Mouse (Mus musculus) forebrain, postnatal 0 days (tissue): ENCODE results near the gene Nos1. TPM values are rescaled to one million over a fixed set of nuclear protein-coding genes. Genes with fewer than 3 reads are reported as not detected.

Experiments
- ATAC-seq: fragments of 200-750 bp; cut with Nextera tagmentation; 2 replicates; pipeline ENCODE4 v1.8.0; 2017; ENCODE audit warnings: mild to moderate bottlenecking, moderate library complexity
- DNase-seq: peaks from one replicate; pipeline ENCODE4 v3.0.0-alpha.2; 2015
- H3K27ac ChIP-seq: fragments of 300-500 bp; sonication (generic); 2 replicates; pipeline ENCODE4 v1.5.1; 2014; ENCODE audit warnings: low read depth, mild to moderate bottlenecking, antibody characterized with exemption, low read length, moderate library complexity, mixed read lengths
- H3K27me3 ChIP-seq: fragments of 300-500 bp; sonication (generic); 2 replicates; pipeline ENCODE4 v1.6.1; 2014; ENCODE audit warnings: mild to moderate bottlenecking, low read length, mixed read lengths; ENCODE audit not compliant: insufficient read depth
- H3K36me3 ChIP-seq: fragments of 300-500 bp; sonication (generic); 2 replicates; pipeline ENCODE4 v1.6.1; 2014; ENCODE audit warnings: mild to moderate bottlenecking, moderate library complexity; ENCODE audit not compliant: insufficient read depth
- H3K4me1 ChIP-seq: fragments of 300-500 bp; sonication (generic); 2 replicates; pipeline ENCODE4 v1.6.1; 2014; ENCODE audit warnings: antibody characterized with exemption; ENCODE audit not compliant: insufficient read depth
- H3K4me2 ChIP-seq: fragments of 300-500 bp; sonication (generic); 2 replicates; pipeline ENCODE4 v1.6.1; 2014; ENCODE audit warnings: low read depth, mild to moderate bottlenecking, moderate library complexity
- H3K4me3 ChIP-seq: fragments of 300-500 bp; sonication (generic); 2 replicates; pipeline ENCODE4 v1.5.1; 2014; ENCODE audit warnings: low read depth, low read length, mixed read lengths
- H3K9ac ChIP-seq: fragments of 300-500 bp; sonication (generic); 2 replicates; pipeline ENCODE4 v1.6.1; 2014; ENCODE audit warnings: mild to moderate bottlenecking
- H3K9me3 ChIP-seq: fragments of 300-500 bp; sonication (generic); 2 replicates; pipeline ENCODE4 v1.6.1; 2016; ENCODE audit warnings: low read length
- CTCF ChIP-seq: sonication (generic); IDR thresholded peaks from 2 replicates; pipeline ENCODE4 v1.5.1; 2016; ENCODE audit warnings: antibody characterized with exemption, control low read depth, low read depth
- whole genome bisulfite sequencing: fragments of 180-500 bp; shearing (Covaris S2); extraction: QIAGEN DNeasy Blood & Tissue Kit; methylation state at CpG from one replicate; pipeline ENCODE4 v1.1.7; 2014; 5-methylcytosine and 5-hydroxymethylcytosine counted together
- polyA plus RNA-seq: library from polyadenylated mRNA; unstranded; fragments of >200 nt; fragmentation: Nextera tagmentation; extraction: Ambion mirVana; gene quantifications from 2 replicates; pipeline ENCODE4 v1.2.1, GENCODE M21; 2015
- total RNA-seq: library from RNA; depleted of rRNA; stranded (reverse); fragments of >200 nt; gene quantifications from 2 replicates; pipeline ENCODE4 v1.2.3, GENCODE M21; 2014

Gene Nos1
- total and polyA plus RNA-seq, 2 experiments from 2014 or later: 4.1 to 16.9 TPM

DNA sequence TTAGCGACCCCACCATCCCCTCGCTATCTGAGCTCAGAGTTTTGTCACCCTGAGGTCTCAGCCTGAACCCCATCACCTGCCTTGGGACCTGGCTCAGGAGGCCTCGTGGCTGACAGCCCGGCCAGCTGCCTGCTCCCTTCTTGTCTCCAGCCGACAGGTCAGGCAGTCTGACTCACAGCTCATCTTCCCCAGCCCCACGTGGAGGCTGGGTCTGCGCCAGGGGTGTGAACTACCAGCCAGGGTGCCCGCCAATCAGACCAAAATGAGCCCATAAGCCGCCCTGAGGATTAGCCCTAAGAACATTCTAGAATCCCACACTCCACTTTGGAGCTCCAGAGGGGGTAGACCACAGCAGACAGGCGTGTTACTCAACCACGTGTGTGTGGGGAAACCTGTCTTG lies 1.7 kb upstream of the Nos1 start:
- Histone ChIP-seq H3K9me3 (no peaks in the 10 kb centered on the region), H3K9ac (no peak overlapping the region), H3K4me2 (no peak overlapping the region), H3K27me3 (no peaks in the 10 kb centered on the region), H3K4me1 (no peaks in the 10 kb centered on the region), H3K27ac (no peak overlapping the region), H3K36me3 (no peaks in the 10 kb centered on the region), H3K4me3 (no peak overlapping the region)
- WGBS: 54% methylated on average over 11 of the region's 11 CpGs
- ATAC-seq (no peak), DNase-seq (no peak)
- no peak for TF ChIP-seq CTCF

DNA sequence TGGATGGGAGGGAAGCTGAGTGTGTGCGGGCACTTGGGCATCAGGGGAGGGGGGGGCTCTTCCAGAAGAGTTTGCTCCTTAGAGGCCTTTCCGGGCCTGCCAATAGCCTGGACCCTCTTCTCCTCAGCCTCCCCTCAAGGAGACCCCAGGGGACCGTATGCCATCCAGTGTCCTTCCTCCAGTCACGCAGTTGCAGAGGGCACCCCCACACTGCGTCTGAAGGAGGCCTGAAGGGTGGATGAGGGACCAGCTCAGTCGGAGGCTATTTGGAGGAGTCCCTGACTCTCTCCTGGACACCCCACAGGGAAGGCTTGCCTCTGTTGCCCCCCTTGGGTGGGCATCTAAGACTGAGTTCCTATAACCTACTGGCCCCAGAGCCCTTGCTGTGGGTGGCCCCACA lies 346 bp downstream of the Nos1 start:
- H3K9ac ChIP-seq: no peak overlapping the region
- WGBS: 69% methylated on average over 6 of the region's 6 CpGs

DNA sequence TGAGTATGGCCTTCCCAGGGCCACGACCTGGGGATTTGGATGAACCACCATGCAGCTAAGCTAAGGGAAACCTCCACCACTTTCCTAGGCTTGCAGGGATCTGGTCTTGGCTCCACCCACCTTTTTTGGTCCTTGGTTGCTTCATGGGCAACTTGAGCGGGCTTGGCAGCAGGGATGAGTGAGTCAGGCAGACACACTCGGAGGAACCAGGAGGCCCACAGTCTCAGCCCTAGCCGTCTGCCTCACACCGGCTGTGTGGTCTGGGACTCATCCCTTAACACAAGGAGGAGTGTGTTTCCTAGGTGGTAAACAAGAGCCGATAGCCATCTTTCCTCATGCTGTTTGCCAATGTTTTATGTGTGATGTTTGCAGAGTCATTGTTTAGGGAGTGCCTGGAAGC lies 9.2 kb downstream of the Nos1 start:
- no peaks in the 10 kb centered on the region for H3K4me1 ChIP-seq
- no peak overlapping the region for H3K9ac ChIP-seq
- no peaks in the 10 kb centered on the region for H3K36me3 ChIP-seq
- no peak overlapping the region for H3K27ac ChIP-seq
- no peaks in the 10 kb centered on the region for H3K9me3 ChIP-seq
- H3K27me3 ChIP-seq: no peaks in the 10 kb centered on the region
- H3K4me2 ChIP-seq: no peak overlapping the region
- H3K4me3 ChIP-seq: no peak overlapping the region
- ATAC-seq (no peak), DNase-seq (no peak)
- no peak for TF ChIP-seq CTCF
- WGBS: 71% methylated on average over 6 of the region's 6 CpGs

More for the DNA sequence above, 346 bp downstream of the Nos1 start:
- ATAC-seq: no peak
- Histone ChIP-seq H3K27me3 (no peaks in the 10 kb centered on the region), H3K36me3 (no peaks in the 10 kb centered on the region), H3K4me1 (no peaks in the 10 kb centered on the region), H3K4me3 (no peak overlapping the region), H3K27ac (no peak overlapping the region), H3K9me3 (no peaks in the 10 kb centered on the region), H3K4me2 (no peak overlapping the region)
- TF ChIP-seq CTCF: no peak
- DNase-seq: no peak

DNA sequence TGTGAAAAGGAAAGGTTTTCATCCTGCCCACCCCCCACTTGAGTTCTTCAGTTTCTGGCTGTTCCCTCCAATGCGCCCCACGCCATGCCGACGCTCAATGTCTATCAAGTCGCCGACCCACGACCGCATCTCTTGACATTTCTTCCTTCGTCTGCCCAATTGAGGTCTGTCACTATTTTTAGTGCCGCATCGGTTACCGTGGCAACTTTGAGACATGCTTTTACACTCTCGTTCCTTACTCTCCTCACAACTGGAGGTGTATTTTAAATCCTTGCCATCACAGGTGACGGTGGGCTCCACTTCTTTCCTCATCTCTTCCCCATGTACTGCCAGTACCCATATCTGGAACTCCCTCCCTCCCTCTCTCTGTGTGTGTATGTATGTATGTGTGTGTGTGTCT lies 11.0 kb downstream of the Nos1 start:
- no peak overlapping the region for H3K4me2 ChIP-seq
- H3K9ac ChIP-seq: no peak overlapping the region
- ATAC-seq (peak; percentile 53), DNase-seq (peak; percentile 32)
- no peaks in the 10 kb centered on the region for H3K4me1 ChIP-seq
- no peaks in the 10 kb centered on the region for H3K9me3 ChIP-seq
- no peak overlapping the region for H3K4me3 ChIP-seq
- no peak for TF ChIP-seq CTCF
- no peaks in the 10 kb centered on the region for H3K27me3 ChIP-seq
- no peak overlapping the region for H3K27ac ChIP-seq
- 57% methylated on average over 14 of the region's 14 CpGs for WGBS
- no peaks in the 10 kb centered on the region for H3K36me3 ChIP-seq

DNA sequence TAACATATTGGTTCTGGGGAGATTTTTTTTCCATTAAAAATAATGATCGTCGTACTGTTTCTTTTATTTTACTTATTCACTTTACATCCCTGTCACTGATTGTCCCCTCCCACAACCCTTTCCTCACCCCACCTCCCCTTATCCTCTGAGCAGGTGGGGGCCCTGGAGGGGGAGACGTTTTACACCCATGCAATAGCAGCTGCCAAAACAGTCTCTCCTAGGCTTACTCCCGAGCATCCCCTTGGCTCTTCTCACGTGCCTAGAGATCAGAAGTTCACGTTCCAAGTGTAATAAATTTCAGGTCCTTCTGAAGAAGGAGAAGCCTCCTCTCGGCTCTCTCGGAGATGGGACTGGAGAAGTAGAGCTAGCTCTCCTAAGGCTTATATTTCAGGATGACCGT lies 20.0 kb downstream of the Nos1 start:
- ATAC-seq: no peak
- no peak overlapping the region for H3K4me3 ChIP-seq
- WGBS: 72% methylated on average over 9 of the region's 9 CpGs

DNA sequence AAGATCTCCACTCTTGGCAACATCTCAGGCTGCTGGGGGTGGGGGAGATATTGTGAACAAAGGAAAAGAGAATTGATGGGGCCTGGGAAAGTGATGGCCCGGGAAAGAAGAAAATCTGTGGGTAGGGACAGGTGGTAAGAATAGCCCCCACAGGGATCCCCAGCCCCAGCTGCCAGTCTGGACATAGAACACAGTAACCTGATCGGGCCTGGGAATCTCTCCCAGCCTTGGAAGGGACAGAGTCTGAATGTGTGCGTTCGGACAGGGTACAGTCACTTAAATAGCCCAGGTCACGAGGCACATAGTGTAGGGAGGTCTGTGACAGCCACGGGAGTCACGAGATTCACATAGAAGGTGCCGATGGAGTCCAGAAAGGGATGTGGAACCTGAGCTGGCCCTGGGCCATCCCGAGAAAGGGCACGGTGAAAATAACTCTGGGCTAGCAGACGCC lies 21.3 kb downstream of the Nos1 start:
- Histone ChIP-seq H3K36me3 (no peaks in the 10 kb centered on the region), H3K4me2 (no peak overlapping the region), H3K27me3 (no peaks in the 10 kb centered on the region), H3K9me3 (no peaks in the 10 kb centered on the region), H3K4me3 (no peak overlapping the region), H3K9ac (no peak overlapping the region), H3K27ac (no peak overlapping the region), H3K4me1 (no peaks in the 10 kb centered on the region)
- DNase-seq (no peak), ATAC-seq (no peak)
- TF ChIP-seq CTCF: no peak
- 82% methylated on average over 11 of the region's 11 CpGs for whole genome bisulfite sequencing

More for the DNA sequence above, 20.0 kb downstream of the Nos1 start:
- Histone ChIP-seq H3K27ac (no peak overlapping the region), H3K27me3 (no peaks in the 10 kb centered on the region), H3K9me3 (no peaks in the 10 kb centered on the region), H3K4me1 (no peaks in the 10 kb centered on the region), H3K9ac (no peak overlapping the region), H3K36me3 (no peaks in the 10 kb centered on the region), H3K4me2 (no peak overlapping the region)
- no peak for DNase-seq
- TF ChIP-seq CTCF: no peak

DNA sequence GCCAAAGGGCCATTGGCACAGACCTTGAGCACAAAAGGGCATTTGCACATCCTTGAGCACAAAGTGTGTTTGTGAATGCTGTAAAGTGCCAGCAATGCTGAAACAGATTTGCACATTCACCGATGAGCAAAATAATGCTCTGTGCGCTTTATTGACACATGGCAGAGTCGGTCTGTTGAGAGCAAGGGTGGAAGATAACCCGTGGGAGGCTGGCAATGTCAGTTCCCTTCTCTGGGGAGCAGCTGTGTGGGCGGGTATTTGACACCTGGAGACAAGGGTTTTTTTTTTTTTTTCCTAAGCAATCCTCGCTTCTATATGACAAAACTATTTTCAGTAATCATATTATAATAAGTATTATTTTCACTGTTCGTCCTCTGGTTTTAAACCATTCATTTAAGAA lies 22.7 kb downstream of the Nos1 start:
- H3K27me3 ChIP-seq: no peaks in the 10 kb centered on the region
- no peak for TF ChIP-seq CTCF
- 55% methylated on average over 7 of the region's 7 CpGs for WGBS
- no peaks in the 10 kb centered on the region for H3K36me3 ChIP-seq
- DNase-seq: no peak
- H3K4me2 ChIP-seq: no peak overlapping the region
- H3K4me1 ChIP-seq: no peaks in the 10 kb centered on the region
- no peak overlapping the region for H3K27ac ChIP-seq
- no peak overlapping the region for H3K4me3 ChIP-seq
- H3K9ac ChIP-seq: no peak overlapping the region
- ATAC-seq: no peak
- H3K9me3 ChIP-seq: no peaks in the 10 kb centered on the region

DNA sequence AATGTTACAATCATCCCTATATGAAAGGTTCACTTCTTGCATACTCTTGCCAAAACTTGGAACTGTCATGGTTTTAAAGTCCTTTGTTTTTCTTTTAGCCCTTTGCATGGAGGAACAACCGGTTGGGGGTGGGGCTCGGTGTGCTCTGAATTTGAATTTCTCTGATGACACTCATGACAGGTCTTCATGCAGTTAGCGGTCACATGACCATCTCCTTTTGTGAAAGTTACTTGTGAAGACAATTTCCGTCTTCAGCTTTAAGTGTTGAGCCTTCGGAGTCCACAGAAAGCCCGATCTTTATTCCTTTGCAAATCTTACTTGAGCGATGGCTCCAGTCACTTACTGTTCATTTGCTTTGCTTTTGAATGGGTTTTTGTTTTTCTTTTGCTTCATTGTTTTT lies 30.1 kb downstream of the Nos1 start:
- H3K27ac ChIP-seq: no peak overlapping the region
- no peak overlapping the region for H3K4me2 ChIP-seq
- H3K9me3 ChIP-seq: no peaks in the 10 kb centered on the region
- ATAC-seq (no peak), DNase-seq (no peak)
- no peak overlapping the region for H3K4me3 ChIP-seq
- H3K36me3 ChIP-seq: no peaks in the 10 kb centered on the region
- no peak for TF ChIP-seq CTCF
- no peaks in the 10 kb centered on the region for H3K4me1 ChIP-seq
- H3K27me3 ChIP-seq: no peaks in the 10 kb centered on the region
- WGBS: 87% methylated on average over 7 of the region's 7 CpGs
- no peak overlapping the region for H3K9ac ChIP-seq
